Mouse (Mus musculus) thymus, adult 2 months (tissue): ENCODE data around the gene Gm10447. TPM values are rescaled to one million over a fixed set of nuclear protein-coding genes. Genes with fewer than 3 reads are reported as not detected.

ENCODE experiments used
- DNase-seq: peaks from one replicate; pipeline ENCODE4 v3.0.0; 2021
- H3K27ac ChIP-seq: fragments of 200-500 bp; 2 replicates; pipeline ENCODE4 v1.5.1; 2012; ENCODE audit warnings: low read length, control low read depth; ENCODE audit not compliant: control insufficient read depth, insufficient read depth
- H3K27me3 ChIP-seq: fragments of 200-500 bp; 2 replicates; pipeline ENCODE4 v1.6.1; 2012; ENCODE audit warnings: mild to moderate bottlenecking, low read length, moderate library complexity, mixed read lengths; ENCODE audit not compliant: control insufficient read depth, insufficient read depth
- H3K36me3 ChIP-seq: fragments of 200-500 bp; 2 replicates; pipeline ENCODE4 v1.6.1; 2012; ENCODE audit warnings: mild to moderate bottlenecking, low read length, moderate library complexity; ENCODE audit not compliant: control insufficient read depth, insufficient read depth
- H3K4me1 ChIP-seq: fragments of 200-500 bp; replicated peaks from 2 replicates; pipeline ENCODE4 v1.6.1; 2012; ENCODE audit warnings: low read length; ENCODE audit not compliant: control insufficient read depth, insufficient read depth
- H3K4me3 ChIP-seq: fragments of 200-500 bp; 2 replicates; pipeline ENCODE4 v1.5.1; 2012; ENCODE audit warnings: mild to moderate bottlenecking, low read length, control low read depth, moderate library complexity; ENCODE audit not compliant: control insufficient read depth, insufficient read depth
- CTCF ChIP-seq: fragments of 200-500 bp; IDR thresholded peaks from 2 replicates; pipeline ENCODE4 v1.5.1; 2012; ENCODE audit warnings: mild to moderate bottlenecking, control low read depth, low read length, moderate library complexity, borderline replicate concordance; ENCODE audit not compliant: control insufficient read depth, poor library complexity, insufficient read depth; ENCODE audit errors: extremely low read depth
- POLR2A ChIP-seq: fragments of 200-500 bp; IDR thresholded peaks from 2 replicates; pipeline ENCODE4 v1.6.1; 2012; ENCODE audit warnings: mild to moderate bottlenecking, low read length, control low read depth, moderate library complexity; ENCODE audit not compliant: control insufficient read depth, poor library complexity, insufficient read depth; ENCODE audit errors: extremely low read depth
- WGBS: fragments of 180-500 bp; shearing (Covaris S2); methylation state at CpG from one replicate; pipeline ENCODE4 v1.1.7; 2018; 5-methylcytosine and 5-hydroxymethylcytosine counted together
- polyA plus RNA-seq: library from polyadenylated mRNA; depleted of rRNA; stranded (reverse); fragments of >200 nt; gene quantifications from 2 replicates; pipeline ENCODE4 v1.2.3, GENCODE M21; 2012

Gm10447 gene
- polyA plus RNA-seq, 1 experiment = 0.08 TPM

GRCm38 (mm10) chr11:53486822-53487594 is 30.1 kb upstream of the Gm10447 start:
- TF ChIP-seq POLR2A (no peak), CTCF (no peak)
- WGBS = 19% methylated on average over 27 of the region's 27 CpGs
- no peak overlapping the region for H3K4me3 ChIP-seq

DNA sequence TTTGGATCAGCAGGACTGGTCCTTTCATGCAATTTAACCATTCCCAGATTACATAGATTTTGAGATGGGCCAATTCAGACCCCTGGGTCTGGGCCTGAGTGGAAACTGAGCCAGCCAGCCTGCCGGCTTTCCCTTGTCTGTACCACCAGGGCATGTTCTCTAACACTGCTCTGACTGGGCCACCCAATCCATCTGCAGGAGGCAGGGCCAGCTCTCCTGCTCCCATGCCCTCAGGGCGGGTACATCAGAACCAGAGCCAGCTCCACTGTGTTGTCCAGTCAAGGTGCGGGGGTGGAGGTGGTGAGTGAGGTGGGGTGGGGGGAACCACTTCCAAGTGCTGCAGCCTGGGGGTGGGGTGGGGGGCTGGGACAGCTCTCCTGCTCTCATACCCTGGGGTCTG is 29.4 kb upstream of the Gm10447 start:
- peaks cover 3% of the 10 kb centered on the region; the same call in 1 of the 2 replicates for H3K27me3 ChIP-seq
- no peak for DNase-seq
- WGBS = 96% methylated on average over 3 of the region's 3 CpGs

More at GRCm38 (mm10) chr11:53486822-53487594, 30.1 kb upstream of the Gm10447 start:
- H3K27me3 ChIP-seq = peaks cover 3% of the 10 kb centered on the region; the same call in 1 of the 2 replicates
- no peak overlapping the region for H3K27ac ChIP-seq
- DNase-seq = no peak
- H3K4me1 ChIP-seq = 0 out of 2 replicates have a peak, but pooled peaks cover 4% of the 10 kb centered on the region
- no peaks in the 10 kb centered on the region for H3K36me3 ChIP-seq

GRCm38 (mm10) chr11:53485719-53486118 is 28.8 kb upstream of the Gm10447 start:
- WGBS = 47% methylated on average over 3 of the region's 3 CpGs

More for the DNA sequence above, 29.4 kb upstream of the Gm10447 start:
- Histone ChIP-seq H3K36me3 (no peaks in the 10 kb centered on the region), H3K4me3 (no peak overlapping the region), H3K4me1 (0 out of 2 replicates have a peak, but pooled peaks cover 4% of the 10 kb centered on the region), H3K27ac (no peak overlapping the region)
- no peak for TF ChIP-seq POLR2A
- no peak for TF ChIP-seq CTCF

DNA sequence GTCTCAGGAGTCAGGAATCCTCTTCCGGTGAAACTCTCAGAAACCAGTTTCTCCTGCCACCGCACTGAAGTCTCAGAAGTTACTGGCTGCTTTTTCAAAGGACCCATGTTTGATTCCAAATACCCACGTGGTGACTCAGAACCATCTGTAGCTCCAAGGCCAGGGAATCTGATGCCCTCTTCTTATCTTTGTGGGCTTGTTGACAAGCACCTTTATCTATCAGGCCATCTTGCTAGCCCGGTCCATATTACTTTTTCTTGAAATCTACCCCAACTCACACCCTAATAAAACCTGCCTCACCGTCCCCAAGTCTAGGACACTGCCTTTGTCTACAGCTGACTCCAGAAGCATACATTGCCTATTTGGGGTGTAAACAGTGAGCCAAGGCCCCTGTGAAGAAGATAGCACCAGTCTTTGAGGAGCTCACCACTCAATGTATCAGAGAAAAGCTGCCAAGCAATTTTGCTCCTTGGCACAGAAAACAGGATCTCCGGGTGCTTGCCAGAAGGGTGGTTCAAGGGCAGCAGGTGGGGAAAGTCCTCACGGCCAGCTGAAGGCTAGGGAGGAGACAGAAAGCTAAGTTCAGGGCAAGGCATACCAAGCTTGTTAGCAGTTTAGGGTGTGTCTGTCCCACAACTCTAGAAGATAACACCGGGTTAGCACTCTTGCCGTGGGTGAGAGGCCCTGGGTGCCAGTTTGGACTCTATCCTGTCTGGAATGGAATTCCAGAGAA is 26.4 kb upstream of the Gm10447 start:
- Histone ChIP-seq H3K4me3 (no peak overlapping the region), H3K27me3 (peaks cover 12% of the 10 kb centered on the region; the same call in 1 of the 2 replicates), H3K36me3 (no peaks in the 10 kb centered on the region), H3K27ac (no peak overlapping the region), H3K4me1 (peaks cover 9% of the 10 kb centered on the region)
- 85% methylated on average over 9 of the region's 9 CpGs for WGBS
- no peak for DNase-seq
- TF ChIP-seq POLR2A = no peak
- no peak for TF ChIP-seq CTCF

More at GRCm38 (mm10) chr11:53485719-53486118, 28.8 kb upstream of the Gm10447 start:
- Histone ChIP-seq H3K27ac (no peak overlapping the region), H3K4me1 (0 out of 2 replicates have a peak, but pooled peaks cover 4% of the 10 kb centered on the region), H3K4me3 (no peak overlapping the region), H3K27me3 (peaks cover 3% of the 10 kb centered on the region; the same call in 1 of the 2 replicates), H3K36me3 (no peaks in the 10 kb centered on the region)
- DNase-seq = no peak
- TF ChIP-seq CTCF = no peak
- TF ChIP-seq POLR2A = no peak

GRCm38 (mm10) chr11:53481088-53481730 is 24.3 kb upstream of the Gm10447 start:
- 79% methylated on average over 4 of the region's 4 CpGs for WGBS
- no peak for DNase-seq
- no peak overlapping the region for H3K27ac ChIP-seq
- H3K4me3 ChIP-seq = no peak overlapping the region
- peaks cover 15% of the 10 kb centered on the region for H3K27me3 ChIP-seq
- TF ChIP-seq CTCF (no peak), POLR2A (no peak)
- H3K4me1 ChIP-seq = peaks cover 5% of the 10 kb centered on the region
- H3K36me3 ChIP-seq = no peaks in the 10 kb centered on the region

DNA sequence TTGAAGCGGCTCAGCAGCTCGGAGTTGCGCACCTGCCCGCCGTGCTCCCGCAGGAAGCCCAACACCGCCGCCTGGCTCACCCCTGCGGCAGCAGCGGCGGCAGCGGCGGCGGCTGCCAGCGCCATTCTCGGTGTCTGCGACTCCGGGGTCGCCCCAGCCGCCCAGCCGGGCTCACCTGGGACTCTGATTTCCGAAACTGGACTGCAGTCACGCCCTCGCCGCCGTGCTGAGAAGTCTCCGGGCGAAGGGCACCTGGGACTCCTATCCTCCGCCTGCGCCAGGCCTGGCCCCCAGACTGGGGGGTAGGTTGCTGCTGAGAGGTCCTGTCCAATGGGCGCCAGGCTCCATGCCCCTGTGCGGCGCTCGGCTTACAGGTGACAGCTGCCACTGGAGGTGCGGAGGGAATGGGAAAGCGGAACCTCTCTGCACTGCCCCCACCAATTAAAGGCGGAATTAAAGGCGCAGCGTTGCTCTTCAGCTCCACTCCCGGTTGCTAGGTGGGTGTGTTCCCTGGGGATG is 22.9 kb upstream of the Gm10447 start, which contains the start of the genes Gm9945 and Sowaha:
Gene Gm9945 (plus strand): TSS at position 384 of the 519 bp plus-strand sequence.
Gene Sowaha (minus strand): TSS at position 492 of the 519 bp plus-strand sequence.
- peaks cover 5% of the 10 kb centered on the region for H3K4me1 ChIP-seq
- no peak for TF ChIP-seq POLR2A
- no peak for TF ChIP-seq CTCF
- DNase-seq = no peak
- no peak within 1 kb of the TSS for H3K4me3 ChIP-seq
- H3K27ac ChIP-seq = no peak within 1 kb of the TSS
- H3K36me3 ChIP-seq = no peaks in the 10 kb centered on the region
- peaks cover 15% of the 10 kb centered on the region for H3K27me3 ChIP-seq
- 4% methylated on average over 40 of the region's 40 CpGs for WGBS
